Mouse (Mus musculus): ENCODE results near the gene Steap3. TPM values are rescaled to one million over a fixed set of nuclear protein-coding genes. Genes with fewer than 3 reads are reported as not detected.
A peak's percentile ranks its signal among the peaks of the same experiment; 100 is the strongest.

The Steap3 gene
- polyA plus RNA-seq, 1 experiment from 2014 or later = 42.6 TPM

- ATAC-seq (ENCODE audit: low read depth) = peak; percentile 33
- 17% methylated on average over 9 of the region's 9 CpGs for whole genome bisulfite sequencing (ENCODE audit: insufficient replicate concordance)
- Histone ChIP-seq H3K36me3 (ENCODE audit: control insufficient read depth, insufficient read depth) (peaks cover 8% of the 10 kb centered on the region), H3K27ac (ENCODE audit: low read length) (peak overlapping the region; percentile 92), H3K9ac (ENCODE audit: low read depth, low read length) (peak overlapping the region; percentile 62), H3K4me2 (ENCODE audit: low read depth, low read length) (peak overlapping the region; percentile 66), H3K4me3 (ENCODE audit: low read depth, low read length) (peak overlapping the region; percentile 40), H3K27me3 (ENCODE audit: control insufficient read depth, insufficient read depth, low read depth, low read length) (no peaks in the 10 kb centered on the region), H3K9me3 (replicated peaks; ENCODE audit: control insufficient read depth, low read length) (no peaks in the 10 kb centered on the region), H3K4me1 (ENCODE audit: control insufficient read depth, low read depth, low read length) (peaks cover 68% of the 10 kb centered on the region)
Measured at GRCm38 (mm10) chr1:120258744-120259143, 13.8 kb downstream of the Steap3 start.

GRCm38 (mm10) chr1:120258245-120258644 lies 14.3 kb downstream of the Steap3 start:
- peak overlapping the region; percentile 92 for H3K27ac ChIP-seq (ENCODE audit: low read length)
- H3K4me3 ChIP-seq (ENCODE audit: low read depth, low read length) = peak overlapping the region; percentile 40
- peaks cover 63% of the 10 kb centered on the region for H3K4me1 ChIP-seq (ENCODE audit: control insufficient read depth, low read depth, low read length)
- peaks cover 8% of the 10 kb centered on the region for H3K36me3 ChIP-seq (ENCODE audit: control insufficient read depth, insufficient read depth)
- peak overlapping the region; percentile 62 for H3K9ac ChIP-seq (ENCODE audit: low read depth, low read length)
- 55% methylated on average over 8 of the region's 8 CpGs for WGBS (ENCODE audit: insufficient replicate concordance)
- no peak for ATAC-seq (ENCODE audit: low read depth)
- H3K27me3 ChIP-seq (ENCODE audit: control insufficient read depth, insufficient read depth, low read depth, low read length) = no peaks in the 10 kb centered on the region
- no peaks in the 10 kb centered on the region for H3K9me3 ChIP-seq (replicated peaks; ENCODE audit: control insufficient read depth, low read length)
- H3K4me2 ChIP-seq (ENCODE audit: low read depth, low read length) = peak overlapping the region; percentile 66

GRCm38 (mm10) chr1:120253751-120254150 lies 18.8 kb downstream of the Steap3 start:
- Histone ChIP-seq H3K27me3 (ENCODE audit: control insufficient read depth, insufficient read depth, low read depth, low read length) (no peaks in the 10 kb centered on the region), H3K9me3 (replicated peaks; ENCODE audit: control insufficient read depth, low read length) (no peaks in the 10 kb centered on the region), H3K27ac (ENCODE audit: low read length) (no peak overlapping the region), H3K36me3 (ENCODE audit: control insufficient read depth, insufficient read depth) (peaks cover 16% of the 10 kb centered on the region), H3K4me3 (ENCODE audit: low read depth, low read length) (no peak overlapping the region), H3K4me2 (ENCODE audit: low read depth, low read length) (no peak overlapping the region), H3K4me1 (ENCODE audit: control insufficient read depth, low read depth, low read length) (peaks cover 39% of the 10 kb centered on the region), H3K9ac (ENCODE audit: low read depth, low read length) (no peak overlapping the region)
- WGBS (ENCODE audit: insufficient replicate concordance) = 84% methylated on average over 6 of the region's 6 CpGs
- no peak for ATAC-seq (ENCODE audit: low read depth)

GRCm38 (mm10) chr1:120252519-120253160 lies 19.9 kb downstream of the Steap3 start:
- Histone ChIP-seq H3K4me1 (ENCODE audit: control insufficient read depth, low read depth, low read length) (peaks cover 29% of the 10 kb centered on the region), H3K27ac (ENCODE audit: low read length) (no peak overlapping the region), H3K4me3 (ENCODE audit: low read depth, low read length) (no peak overlapping the region), H3K9me3 (replicated peaks; ENCODE audit: control insufficient read depth, low read length) (no peaks in the 10 kb centered on the region), H3K36me3 (ENCODE audit: control insufficient read depth, insufficient read depth) (peaks cover 16% of the 10 kb centered on the region), H3K4me2 (ENCODE audit: low read depth, low read length) (no peak overlapping the region), H3K27me3 (ENCODE audit: control insufficient read depth, insufficient read depth, low read depth, low read length) (no peaks in the 10 kb centered on the region), H3K9ac (ENCODE audit: low read depth, low read length) (no peak overlapping the region)
- ATAC-seq (ENCODE audit: low read depth) = no peak
- WGBS (ENCODE audit: insufficient replicate concordance) = 85% methylated on average over 7 of the region's 7 CpGs

- H3K27me3 ChIP-seq (ENCODE audit: control insufficient read depth, insufficient read depth, low read depth, low read length) = no peaks in the 10 kb centered on the region
- H3K4me2 ChIP-seq (ENCODE audit: low read depth, low read length) = no peak overlapping the region
- no peak overlapping the region for H3K9ac ChIP-seq (ENCODE audit: low read depth, low read length)
- peaks cover 12% of the 10 kb centered on the region for H3K36me3 ChIP-seq (ENCODE audit: control insufficient read depth, insufficient read depth)
- WGBS (ENCODE audit: insufficient replicate concordance) = 75% methylated on average over 1 of the region's 1 CpGs
- no peak for ATAC-seq (ENCODE audit: low read depth)
- H3K4me1 ChIP-seq (ENCODE audit: control insufficient read depth, low read depth, low read length) = peaks cover 21% of the 10 kb centered on the region
- H3K27ac ChIP-seq (ENCODE audit: low read length) = no peak overlapping the region
- no peak overlapping the region for H3K4me3 ChIP-seq (ENCODE audit: low read depth, low read length)
- no peaks in the 10 kb centered on the region for H3K9me3 ChIP-seq (replicated peaks; ENCODE audit: control insufficient read depth, low read length)
Measured at GRCm38 (mm10) chr1:120251193-120251592, 21.3 kb downstream of the Steap3 start.

GRCm38 (mm10) chr1:120250586-120250985 lies 21.9 kb downstream of the Steap3 start:
- Histone ChIP-seq H3K4me2 (ENCODE audit: low read depth, low read length) (no peak overlapping the region), H3K4me3 (ENCODE audit: low read depth, low read length) (no peak overlapping the region), H3K4me1 (ENCODE audit: control insufficient read depth, low read depth, low read length) (peaks cover 19% of the 10 kb centered on the region), H3K9ac (ENCODE audit: low read depth, low read length) (no peak overlapping the region), H3K27me3 (ENCODE audit: control insufficient read depth, insufficient read depth, low read depth, low read length) (no peaks in the 10 kb centered on the region), H3K9me3 (replicated peaks; ENCODE audit: control insufficient read depth, low read length) (no peaks in the 10 kb centered on the region), H3K27ac (ENCODE audit: low read length) (no peak overlapping the region), H3K36me3 (ENCODE audit: control insufficient read depth, insufficient read depth) (peaks cover 12% of the 10 kb centered on the region)
- peak; percentile 38 for ATAC-seq (ENCODE audit: low read depth)
- WGBS (ENCODE audit: insufficient replicate concordance) = 45% methylated on average over 3 of the region's 3 CpGs

- WGBS (ENCODE audit: insufficient replicate concordance) = 75% methylated on average over 5 of the region's 5 CpGs
- no peak overlapping the region for H3K27ac ChIP-seq (ENCODE audit: low read length)
- H3K9ac ChIP-seq (ENCODE audit: low read depth, low read length) = no peak overlapping the region
- peaks cover 12% of the 10 kb centered on the region for H3K36me3 ChIP-seq (ENCODE audit: control insufficient read depth, insufficient read depth)
- no peaks in the 10 kb centered on the region for H3K9me3 ChIP-seq (replicated peaks; ENCODE audit: control insufficient read depth, low read length)
- H3K4me3 ChIP-seq (ENCODE audit: low read depth, low read length) = no peak overlapping the region
- peaks cover 18% of the 10 kb centered on the region for H3K4me1 ChIP-seq (ENCODE audit: control insufficient read depth, low read depth, low read length)
- H3K27me3 ChIP-seq (ENCODE audit: control insufficient read depth, insufficient read depth, low read depth, low read length) = no peaks in the 10 kb centered on the region
- no peak overlapping the region for H3K4me2 ChIP-seq (ENCODE audit: low read depth, low read length)
- ATAC-seq (ENCODE audit: low read depth) = no peak
Measured at GRCm38 (mm10) chr1:120249842-120250241, 22.7 kb downstream of the Steap3 start.

GRCm38 (mm10) chr1:120248156-120248555 lies 24.3 kb downstream of the Steap3 start:
- no peak overlapping the region for H3K27ac ChIP-seq (ENCODE audit: low read length)
- ATAC-seq (ENCODE audit: low read depth) = no peak
- no peak overlapping the region for H3K9ac ChIP-seq (ENCODE audit: low read depth, low read length)
- no peak overlapping the region for H3K4me2 ChIP-seq (ENCODE audit: low read depth, low read length)
- H3K9me3 ChIP-seq (replicated peaks; ENCODE audit: control insufficient read depth, low read length) = no peaks in the 10 kb centered on the region
- whole genome bisulfite sequencing (ENCODE audit: insufficient replicate concordance) = 78% methylated on average over 5 of the region's 5 CpGs
- H3K4me1 ChIP-seq (ENCODE audit: control insufficient read depth, low read depth, low read length) = peaks cover 18% of the 10 kb centered on the region
- H3K4me3 ChIP-seq (ENCODE audit: low read depth, low read length) = no peak overlapping the region
- H3K36me3 ChIP-seq (ENCODE audit: control insufficient read depth, insufficient read depth) = peaks cover 18% of the 10 kb centered on the region
- H3K27me3 ChIP-seq (ENCODE audit: control insufficient read depth, insufficient read depth, low read depth, low read length) = no peaks in the 10 kb centered on the region

- Histone ChIP-seq H3K9ac (ENCODE audit: low read depth, low read length) (no peak overlapping the region), H3K27me3 (ENCODE audit: control insufficient read depth, insufficient read depth, low read depth, low read length) (no peaks in the 10 kb centered on the region), H3K4me3 (ENCODE audit: low read depth, low read length) (no peak overlapping the region), H3K4me1 (ENCODE audit: control insufficient read depth, low read depth, low read length) (peaks cover 18% of the 10 kb centered on the region), H3K27ac (ENCODE audit: low read length) (no peak overlapping the region), H3K36me3 (ENCODE audit: control insufficient read depth, insufficient read depth) (peaks cover 20% of the 10 kb centered on the region), H3K9me3 (replicated peaks; ENCODE audit: control insufficient read depth, low read length) (no peaks in the 10 kb centered on the region), H3K4me2 (ENCODE audit: low read depth, low read length) (no peak overlapping the region)
- WGBS (ENCODE audit: insufficient replicate concordance) = 58% methylated on average over 3 of the region's 3 CpGs
- no peak for ATAC-seq (ENCODE audit: low read depth)
Measured at GRCm38 (mm10) chr1:120247351-120247750, 25.2 kb downstream of the Steap3 start.
